Mouse (Mus musculus): Measurements from ENCODE around the gene Mrpl54. TPM values are rescaled to one million over a fixed set of nuclear protein-coding genes. Genes with fewer than 3 reads are reported as not detected.

Mrpl54 gene
- polyA plus RNA-seq (2015; fragmentation: Nextera tagmentation; extraction: Ambion mirVana) = 216 and 225 TPM in 2 replicates

DNA sequence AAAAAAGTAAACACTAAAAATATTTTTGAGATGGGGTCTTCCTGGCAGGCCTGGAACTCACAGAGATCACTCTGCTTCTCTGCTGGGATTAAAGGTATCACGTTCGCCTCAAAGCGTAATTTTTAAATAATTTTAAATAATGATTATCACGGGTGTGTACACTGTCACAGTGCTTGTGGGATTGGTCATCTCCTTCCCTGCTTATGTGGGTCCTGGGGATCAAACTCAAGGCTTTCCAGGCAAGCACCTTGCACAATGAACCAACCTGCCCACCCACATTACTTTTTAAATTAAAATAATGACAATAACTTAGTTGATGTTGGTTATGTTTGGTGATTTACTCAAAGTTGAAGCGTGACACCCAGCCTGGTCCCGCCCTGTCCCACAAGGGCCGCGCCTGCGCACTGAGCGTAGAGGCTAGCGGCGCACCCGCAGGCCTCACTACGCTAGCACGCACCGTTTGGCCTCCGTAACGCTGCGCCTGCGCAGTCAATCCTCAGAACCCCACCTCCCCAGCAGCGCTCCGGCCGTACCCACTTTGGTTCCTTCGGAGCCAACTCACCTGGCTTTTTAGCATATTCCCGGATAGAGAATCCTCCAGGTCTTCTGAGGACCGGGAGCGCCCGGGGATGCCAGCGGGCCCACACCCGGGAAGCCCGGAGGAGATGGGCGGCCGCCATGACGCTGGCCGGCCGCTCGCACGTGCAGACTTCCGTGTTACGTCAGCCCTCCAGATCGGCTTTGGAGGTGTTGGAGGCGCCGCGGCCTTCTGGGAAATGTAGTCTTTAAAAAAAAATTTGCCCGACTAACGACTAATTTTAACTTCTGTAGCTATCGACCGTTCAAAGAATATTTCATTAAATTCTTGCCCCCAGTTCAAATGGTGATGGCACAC is at the start of gene Mrpl54, which contains the start of gene Apba3:
Gene Mrpl54 (minus strand): TSS at position 724 of the 895 bp plus-strand sequence.
Gene Apba3 (plus strand): TSS at position 750 of the 895 bp plus-strand sequence.
- peak; percentile 98 for DNase-seq (ENCODE audit: low spot score)

GRCm38 (mm10) chr10:81315587-81315986 is 48.9 kb upstream of the Mrpl54 start:
- DNase-seq (ENCODE audit: low spot score) = no peak

- DNase-seq (ENCODE audit: low spot score) = no peak
Observed at GRCm38 (mm10) chr10:81314201-81314600, 47.5 kb upstream of the Mrpl54 start.

DNA sequence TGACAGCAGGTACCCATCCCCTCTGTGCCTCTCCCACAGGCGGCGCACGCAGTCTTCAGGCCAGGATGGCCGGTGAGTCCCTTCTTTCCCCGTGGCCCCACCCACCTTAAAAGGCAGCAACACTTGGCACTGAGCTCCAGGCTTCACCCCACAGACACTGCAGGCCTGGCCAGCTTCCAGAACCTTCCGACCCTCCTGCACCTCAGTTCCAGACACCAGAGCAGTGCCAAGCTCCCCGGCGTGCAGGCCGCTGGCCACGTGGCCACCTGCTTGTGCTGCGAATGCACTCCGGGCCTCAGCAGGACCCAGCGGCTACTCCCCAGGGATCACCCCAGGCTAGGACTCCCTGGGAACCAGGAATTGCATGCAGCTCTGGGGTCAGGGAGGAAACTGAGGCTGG is 46.8 kb upstream of the Mrpl54 start:
- DNase-seq (ENCODE audit: low spot score) = no peak

DNA sequence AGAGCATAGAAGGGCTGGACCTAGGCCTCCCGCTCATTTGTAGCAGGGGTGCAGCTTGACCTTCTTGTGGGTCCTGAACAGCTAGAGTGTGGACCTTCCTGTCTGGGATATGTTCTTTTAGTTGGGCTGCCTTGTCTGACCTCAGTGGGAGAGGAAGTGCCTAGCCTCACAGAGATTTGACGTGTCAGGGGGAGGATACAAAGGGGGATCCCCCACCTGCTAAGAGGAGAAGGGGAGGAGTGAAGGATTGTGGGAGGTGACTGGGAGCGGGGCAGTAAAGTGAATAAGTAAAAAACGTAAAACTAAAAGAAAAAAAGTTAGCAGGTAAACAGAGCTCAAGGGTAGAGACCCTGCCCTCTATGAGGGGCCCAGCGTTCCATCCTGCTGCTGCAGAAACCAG is 42.8 kb upstream of the Mrpl54 start:
- no peak for DNase-seq (ENCODE audit: low spot score)

DNA sequence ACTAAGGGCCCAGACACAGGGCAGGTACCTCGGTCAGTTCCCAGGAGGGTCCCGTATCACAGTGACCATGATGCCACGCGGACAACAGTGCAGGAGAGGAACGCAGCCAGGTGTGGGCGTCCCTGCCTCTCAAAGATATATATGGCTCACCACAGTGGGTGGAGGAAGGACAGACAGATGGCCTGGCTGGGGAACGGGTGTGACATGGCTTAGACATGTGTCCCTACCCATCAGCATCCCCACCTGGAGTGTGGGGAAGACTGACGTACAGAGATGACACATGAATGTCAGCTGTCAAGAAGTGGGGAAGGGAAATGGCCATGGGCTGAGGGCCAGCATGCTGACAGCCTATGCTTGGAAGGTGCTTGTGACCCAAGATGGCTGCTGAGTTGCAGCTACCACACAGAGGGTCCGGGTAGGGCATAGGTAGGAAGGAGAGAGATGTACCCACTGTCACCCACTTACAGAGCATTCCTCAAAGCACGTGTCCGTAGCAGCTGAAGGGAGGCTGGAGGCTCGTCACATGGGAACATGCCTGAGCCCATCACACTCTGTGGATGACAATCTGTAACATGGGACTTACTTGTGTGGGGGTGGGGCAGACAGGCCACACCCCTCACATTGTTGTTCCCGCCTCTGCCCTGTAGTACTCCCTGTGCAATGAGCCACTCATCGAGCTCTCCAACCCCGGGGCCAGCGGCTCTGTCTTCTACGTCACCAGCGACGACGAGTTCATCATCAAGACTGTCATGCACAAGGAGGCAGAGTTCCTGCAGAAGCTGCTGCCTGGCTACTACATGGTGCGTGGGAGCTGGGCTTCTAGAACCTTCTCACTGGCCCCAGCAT is 40.3 kb upstream of the Mrpl54 start:
- no peak for DNase-seq (ENCODE audit: low spot score)

DNA sequence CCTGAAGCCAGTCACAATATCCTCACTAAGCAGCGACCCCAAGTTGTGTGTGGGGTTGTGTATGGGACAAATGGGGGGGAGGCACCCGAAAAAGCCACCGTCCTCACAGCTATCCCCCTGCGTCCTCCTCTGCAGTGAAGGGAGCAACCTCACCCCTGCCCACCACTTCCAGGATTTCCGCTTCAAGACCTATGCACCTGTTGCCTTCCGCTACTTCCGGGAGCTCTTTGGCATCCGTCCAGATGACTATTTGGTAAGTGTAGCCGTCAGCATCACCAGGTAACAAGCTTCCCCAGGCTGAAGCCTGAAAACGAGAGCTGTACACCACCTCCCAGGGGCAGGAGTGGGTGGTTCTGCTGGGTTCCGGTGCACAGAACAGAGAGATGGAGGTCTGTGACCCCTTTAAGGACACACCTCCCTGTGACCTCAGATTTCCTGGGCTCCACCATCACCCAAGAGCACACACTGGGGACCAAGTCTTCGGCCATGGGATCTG is 39.5 kb upstream of the Mrpl54 start:
- no peak for DNase-seq (ENCODE audit: low spot score)

DNA sequence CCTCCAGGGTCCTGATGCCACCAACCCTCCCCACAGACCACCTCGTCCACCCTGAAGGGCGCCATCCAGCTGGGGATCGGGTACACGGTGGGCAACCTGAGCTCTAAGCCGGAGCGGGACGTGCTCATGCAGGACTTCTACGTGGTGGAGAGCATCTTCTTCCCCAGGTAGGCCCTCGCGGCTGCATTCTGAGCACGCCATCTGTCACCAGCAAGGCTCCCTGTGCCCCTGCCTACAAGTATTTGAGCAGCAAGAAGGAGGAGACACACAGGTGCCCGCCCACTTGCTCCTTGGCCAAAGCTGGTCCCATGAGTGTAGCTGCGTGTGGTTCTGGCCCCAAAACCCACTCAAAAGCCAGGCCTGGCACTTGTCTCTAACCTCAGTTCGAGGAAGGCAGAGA is 38.9 kb upstream of the Mrpl54 start:
- DNase-seq (ENCODE audit: low spot score) = no peak

DNA sequence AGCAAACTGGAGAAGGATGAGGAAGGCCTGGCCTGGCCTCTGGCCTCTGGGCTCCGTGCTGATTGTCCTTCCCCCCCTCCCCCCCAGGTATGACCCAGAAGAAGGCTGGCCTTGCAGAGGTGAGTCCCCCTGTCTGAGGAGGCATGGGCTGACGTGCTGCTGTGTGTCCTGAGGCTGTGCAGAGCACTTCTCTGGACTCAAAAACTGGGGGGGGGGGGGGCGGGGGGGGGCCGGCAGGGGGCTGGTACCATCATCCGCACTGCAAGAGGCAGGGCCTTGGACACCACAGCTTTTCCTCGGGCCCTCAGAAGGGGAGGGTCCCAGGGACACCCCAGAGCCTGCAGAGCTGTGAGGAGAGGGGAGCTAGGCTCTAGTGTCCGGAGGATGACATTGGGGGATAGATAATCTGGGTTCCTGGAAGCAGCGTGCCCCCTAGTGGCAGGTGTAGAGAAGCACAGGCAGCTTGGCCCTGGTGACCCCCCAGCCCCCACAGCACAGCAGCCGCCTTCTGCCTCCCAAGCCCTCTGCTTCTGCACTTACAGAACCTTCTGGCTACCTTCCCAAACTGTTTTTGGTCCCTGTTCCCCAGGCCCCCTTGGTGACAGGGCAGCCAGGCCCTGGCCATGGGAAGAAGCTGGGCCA is 38.0 kb upstream of the Mrpl54 start:
- peak; percentile 70 for DNase-seq (ENCODE audit: low spot score)

DNA sequence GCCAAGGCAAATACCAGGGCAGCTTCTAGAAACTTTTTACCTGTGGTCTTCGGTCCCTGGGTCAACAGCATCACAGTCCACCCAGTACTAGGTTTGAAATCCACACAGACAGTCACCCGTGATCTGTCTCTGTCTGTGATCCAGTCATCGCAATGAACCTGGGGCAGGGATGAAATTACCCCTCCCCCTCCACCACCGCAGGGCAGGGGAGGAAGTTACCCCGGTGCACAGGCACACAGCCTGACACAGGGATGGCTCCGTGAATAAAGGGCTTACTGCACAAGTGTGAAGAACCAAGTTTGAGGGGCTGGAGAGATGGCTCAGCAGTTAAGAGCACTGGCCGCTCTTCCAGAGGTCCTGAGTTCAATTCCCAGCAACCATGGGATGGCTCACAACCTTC is 37.0 kb upstream of the Mrpl54 start:
- peak; percentile 59 for DNase-seq (ENCODE audit: low spot score)

- no peak for DNase-seq (ENCODE audit: low spot score)
Observed at GRCm38 (mm10) chr10:81303258-81303657, 36.5 kb upstream of the Mrpl54 start.

GRCm38 (mm10) chr10:81302781-81303218 is 36.1 kb upstream of the Mrpl54 start:
- DNase-seq (ENCODE audit: low spot score) = no peak

DNA sequence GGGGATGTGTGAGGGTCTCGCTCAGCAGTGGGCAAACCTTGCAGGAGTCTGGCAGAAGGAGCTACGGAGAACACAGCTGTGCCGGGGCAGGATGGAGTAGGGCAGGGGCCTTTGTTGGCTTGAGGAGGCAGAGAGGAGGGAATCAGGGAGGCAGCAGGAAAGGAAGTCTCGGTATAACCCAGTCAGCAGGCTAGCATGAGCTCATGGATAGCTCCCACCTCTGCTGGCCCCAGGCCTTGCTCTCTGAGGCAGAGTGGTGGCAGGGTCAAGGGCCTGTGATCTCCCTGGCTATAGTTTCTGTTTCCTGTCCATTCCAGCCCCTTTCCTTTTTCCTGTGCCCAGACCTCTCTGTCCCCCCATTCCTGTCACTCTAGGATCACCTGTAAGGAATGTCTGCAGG is 35.6 kb upstream of the Mrpl54 start:
- no peak for DNase-seq (ENCODE audit: low spot score)

DNA sequence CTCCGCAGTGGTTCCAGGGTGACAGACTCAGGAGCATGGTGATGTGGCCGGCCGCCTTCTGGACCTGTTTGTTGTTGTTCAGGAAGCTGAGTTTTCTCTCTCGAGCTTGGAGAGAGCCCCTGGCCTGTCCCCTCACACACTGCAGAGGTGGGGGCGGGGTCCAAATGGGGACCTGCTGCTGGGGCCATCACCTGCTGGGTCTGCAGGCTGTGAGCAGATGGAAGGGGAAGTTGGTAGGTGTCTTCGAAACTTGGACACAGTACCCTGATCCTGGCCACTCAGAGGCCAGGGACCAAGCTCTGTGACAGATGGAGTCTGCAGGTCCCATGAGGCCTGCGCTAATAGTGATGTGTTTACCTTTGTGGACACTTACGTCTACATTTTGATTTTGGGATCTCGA is 34.6 kb upstream of the Mrpl54 start:
- no peak for DNase-seq (ENCODE audit: low spot score)

DNA sequence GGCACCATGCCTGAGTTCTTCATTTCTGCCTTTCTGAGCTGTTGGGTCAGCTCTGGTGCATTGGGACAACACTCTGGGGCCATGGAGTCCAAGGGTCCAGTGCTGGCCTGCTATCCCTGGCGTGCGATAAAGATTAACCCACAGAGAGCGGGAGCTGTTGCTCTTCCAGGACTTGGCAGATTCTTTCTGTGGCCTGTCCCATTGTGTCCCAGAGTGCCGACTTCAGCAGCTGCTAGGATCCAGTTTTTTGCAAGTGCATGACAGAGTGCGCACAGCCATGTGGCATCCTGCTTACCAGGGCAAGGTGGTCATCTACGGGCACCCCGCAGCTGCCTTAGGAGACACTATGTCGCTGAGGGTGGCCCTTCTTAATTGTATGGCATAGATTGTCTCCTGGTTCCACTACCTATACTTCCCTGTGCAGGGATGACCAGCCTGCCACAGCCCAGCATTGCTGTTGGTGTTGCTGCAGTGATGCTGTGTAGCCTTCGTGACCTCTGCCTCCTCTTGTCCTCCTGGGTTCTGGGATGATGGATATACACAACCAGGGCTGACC is 33.7 kb upstream of the Mrpl54 start:
- no peak for DNase-seq (ENCODE audit: low spot score)

- DNase-seq (ENCODE audit: low spot score) = no peak
Observed at GRCm38 (mm10) chr10:81299585-81300351, 33.0 kb upstream of the Mrpl54 start.

- no peak for DNase-seq (ENCODE audit: low spot score)
Observed at GRCm38 (mm10) chr10:81298369-81299100, 31.8 kb upstream of the Mrpl54 start.

GRCm38 (mm10) chr10:81297845-81298244 is 31.1 kb upstream of the Mrpl54 start:
- DNase-seq (ENCODE audit: low spot score) = peak; percentile 73

GRCm38 (mm10) chr10:81297246-81297645 is 30.5 kb upstream of the Mrpl54 start:
- DNase-seq (ENCODE audit: low spot score) = peak; percentile 75

DNA sequence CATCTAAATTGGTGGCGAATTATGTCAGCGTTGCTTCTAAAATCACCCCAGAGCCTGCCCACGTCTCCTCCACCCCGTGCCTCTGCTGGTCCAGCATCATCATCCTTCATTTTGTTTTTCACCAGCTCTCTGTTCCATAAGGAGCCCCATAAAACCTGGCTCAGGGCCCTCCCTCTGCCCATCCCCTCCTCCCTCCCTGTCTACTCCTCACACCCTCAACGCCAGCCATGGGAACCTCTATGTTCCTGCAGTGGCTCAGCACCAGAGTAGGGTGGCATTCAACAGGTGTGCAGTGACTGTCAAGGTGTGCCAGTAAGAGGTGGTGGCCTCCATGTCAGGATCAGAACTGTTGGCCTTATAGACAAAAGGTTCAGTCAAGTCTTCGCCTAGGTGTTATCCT is 28.5 kb upstream of the Mrpl54 start:
- DNase-seq (ENCODE audit: low spot score) = no peak

Data from thymus, postnatal 0 days (tissue).